Mouse (Mus musculus) MN1 (cell line): ENCODE results near the gene Olfr315.
"Not testable (repeated sequence)": the region's sequence is repeated elsewhere in the genome, so short reads cannot be mapped to it uniquely, and the experiment has no call there.

Experiments used
- DNase-seq: peaks from one replicate; pipeline ENCODE4 v3.0.0-alpha.2; 2016; ENCODE audit warnings: low spot score

Olfr315 gene

DNA sequence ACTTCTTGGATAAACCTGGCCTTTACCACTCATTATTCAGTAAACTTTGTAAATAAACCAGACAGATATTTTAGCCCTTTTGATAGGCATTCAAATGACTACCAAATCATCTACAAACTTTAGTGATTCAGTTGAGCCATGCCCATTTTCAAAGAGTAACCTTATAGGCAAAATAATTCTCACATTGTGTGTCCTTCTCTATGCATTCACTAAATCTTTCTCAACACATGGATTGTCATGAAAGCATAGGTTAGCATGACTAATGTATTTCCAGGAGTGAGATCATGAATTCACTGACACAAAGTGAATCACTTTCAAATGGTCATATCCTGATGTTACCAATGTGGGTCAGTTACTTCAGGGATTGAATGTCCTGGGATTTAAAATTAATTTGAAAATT, at the start of gene Olfr315:
TSS of gene Olfr315 (plus strand) at position 301 of the 400 bp plus-strand sequence.
- DNase-seq = no peak

DNA sequence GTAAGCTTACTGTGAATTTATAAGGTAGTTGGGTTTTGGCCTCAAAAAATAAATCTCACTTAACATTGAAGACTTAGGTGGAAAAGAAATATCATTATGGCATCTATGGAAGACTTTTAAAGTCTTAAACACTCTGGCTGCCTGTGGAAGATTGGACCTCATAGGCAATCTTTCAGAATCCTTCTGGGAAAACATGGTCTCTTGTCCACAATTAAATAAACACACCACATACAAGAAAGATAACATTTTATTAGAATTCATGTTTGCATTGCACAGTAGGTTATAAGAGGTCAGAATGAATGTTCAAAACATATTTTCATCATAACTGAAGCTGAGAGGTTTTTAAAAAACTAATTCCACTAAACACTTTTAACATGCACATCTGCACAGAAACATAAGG, 49.1 kb upstream of the Olfr315 start, which contains the start of gene Olfr318:
TSS of gene Olfr318 (minus strand) at position 101 of the 400 bp plus-strand sequence.
- DNase-seq = no peak

DNA sequence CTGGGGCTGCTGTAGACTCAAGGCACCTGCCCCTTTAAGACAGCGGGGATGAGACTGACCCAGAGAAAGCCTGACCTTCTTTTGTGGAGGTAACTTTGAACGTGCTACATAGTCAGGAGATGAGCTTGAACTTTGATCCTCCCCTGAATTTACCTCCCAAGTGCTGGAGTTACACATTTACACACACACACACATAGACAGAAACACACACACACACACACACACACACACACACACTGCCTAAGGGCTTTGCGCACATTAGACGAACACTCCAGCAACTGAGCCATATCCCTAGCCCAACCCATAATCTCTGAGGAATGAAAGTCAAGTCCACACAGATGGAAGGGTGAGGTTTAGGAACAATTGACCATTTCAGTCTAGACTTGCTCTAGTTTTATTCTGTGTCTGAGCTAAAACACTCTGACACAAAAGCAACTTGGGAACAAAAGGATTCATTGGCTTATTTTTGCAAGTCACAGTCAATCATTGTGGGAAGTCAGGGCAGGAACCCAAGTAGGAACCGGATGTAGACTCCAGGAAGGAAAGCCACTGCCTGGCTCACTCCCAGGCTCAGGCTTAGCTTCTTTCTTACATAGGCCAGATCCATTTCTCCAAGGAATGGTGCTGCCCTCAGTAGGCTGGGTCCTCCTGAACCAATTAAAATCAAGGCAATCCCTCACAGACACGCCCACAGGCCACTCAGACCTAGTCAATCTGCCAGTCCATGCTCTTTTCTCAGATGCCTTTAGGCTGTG, 44.9 kb upstream of the Olfr315 start:
- DNase-seq = not testable (repeated sequence)

DNA sequence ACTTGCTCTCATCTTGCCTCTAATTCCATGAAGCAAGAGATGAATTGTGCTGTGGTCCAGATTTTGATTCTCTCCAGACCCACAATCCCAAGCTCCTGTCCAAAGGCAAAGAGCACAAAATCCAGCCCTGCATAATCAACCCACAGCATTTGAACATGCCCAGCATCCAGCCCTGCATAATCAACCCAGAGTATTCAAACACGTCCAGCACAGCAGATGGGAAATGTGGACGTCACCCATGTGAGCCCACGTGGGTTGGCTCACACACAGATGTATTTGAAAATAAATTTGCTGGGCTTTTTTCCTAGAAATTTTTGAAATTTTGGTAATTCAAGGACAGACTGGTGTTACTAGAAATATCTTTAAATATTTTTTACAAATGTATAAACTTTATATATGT, 39.6 kb upstream of the Olfr315 start:
- DNase-seq = no peak

DNA sequence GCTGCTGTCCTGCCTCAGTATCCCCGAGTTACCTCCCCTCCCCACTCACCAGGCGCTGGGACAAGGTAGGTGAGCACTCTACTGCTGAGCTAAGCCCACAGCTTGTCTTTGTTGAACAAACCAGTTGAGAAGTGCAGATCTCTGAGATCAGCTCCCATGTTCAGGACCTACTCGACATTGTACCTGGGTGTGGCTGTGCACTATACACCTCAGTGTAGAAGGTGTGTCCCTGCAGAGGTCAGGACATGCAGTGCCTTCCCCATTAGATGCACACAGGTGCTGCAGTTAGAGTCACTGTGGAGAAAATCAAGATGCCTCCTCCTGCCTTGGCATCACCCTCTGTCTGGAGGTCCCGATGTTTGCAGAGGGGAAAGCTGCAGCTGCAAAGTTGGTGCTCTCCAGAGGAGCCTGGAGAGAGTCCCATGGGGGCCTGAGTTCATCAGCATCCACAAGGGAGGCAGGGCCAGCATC, 34.2 kb upstream of the Olfr315 start, which contains the start of gene Olfr317:
TSS of gene Olfr317 (minus strand) at position 421 of the 471 bp plus-strand sequence.
- DNase-seq = no peak

DNA sequence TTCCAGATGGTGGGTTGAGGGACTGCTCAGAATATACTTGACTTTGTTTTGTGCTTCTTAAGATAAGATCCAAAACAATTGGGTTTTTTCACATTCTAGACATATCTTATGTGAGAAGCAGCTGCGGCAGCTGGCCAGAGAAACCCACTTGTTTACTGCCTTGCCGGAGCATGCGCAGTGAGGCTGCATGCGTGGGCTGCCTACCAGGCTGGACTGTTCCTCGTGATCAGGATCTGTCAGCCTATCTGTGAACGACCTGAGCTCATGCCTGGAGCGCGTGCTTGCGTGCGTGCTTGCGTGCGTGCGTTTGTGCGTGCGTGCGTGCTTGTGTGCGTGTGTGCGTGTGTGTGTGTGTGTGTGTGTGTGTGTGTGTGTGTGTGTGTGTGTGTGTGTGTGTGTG, 21.9 kb upstream of the Olfr315 start:
- DNase-seq = not testable (repeated sequence)

DNA sequence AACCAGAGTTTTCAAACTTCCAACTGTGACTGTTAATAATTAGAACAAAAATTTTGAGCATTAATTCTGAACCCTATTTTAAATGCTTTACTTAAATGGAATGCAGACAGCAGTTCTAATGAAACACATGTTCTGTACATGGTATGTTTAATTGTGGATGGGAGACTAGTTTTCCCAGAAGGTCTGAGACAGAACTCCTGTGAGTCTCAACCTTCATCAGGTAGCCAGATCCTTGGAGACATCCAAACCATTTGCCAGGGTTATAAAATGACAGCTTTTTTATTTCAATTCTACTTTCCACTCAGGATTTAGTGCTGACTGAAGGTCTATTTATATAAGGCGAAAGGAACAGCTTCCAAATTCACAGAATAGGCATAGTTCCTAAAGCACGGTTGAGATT, 20.6 kb upstream of the Olfr315 start, which contains the start of gene Olfr316:
TSS of gene Olfr316 (plus strand) at position 301 of the 400 bp plus-strand sequence.
- no peak for DNase-seq

DNA sequence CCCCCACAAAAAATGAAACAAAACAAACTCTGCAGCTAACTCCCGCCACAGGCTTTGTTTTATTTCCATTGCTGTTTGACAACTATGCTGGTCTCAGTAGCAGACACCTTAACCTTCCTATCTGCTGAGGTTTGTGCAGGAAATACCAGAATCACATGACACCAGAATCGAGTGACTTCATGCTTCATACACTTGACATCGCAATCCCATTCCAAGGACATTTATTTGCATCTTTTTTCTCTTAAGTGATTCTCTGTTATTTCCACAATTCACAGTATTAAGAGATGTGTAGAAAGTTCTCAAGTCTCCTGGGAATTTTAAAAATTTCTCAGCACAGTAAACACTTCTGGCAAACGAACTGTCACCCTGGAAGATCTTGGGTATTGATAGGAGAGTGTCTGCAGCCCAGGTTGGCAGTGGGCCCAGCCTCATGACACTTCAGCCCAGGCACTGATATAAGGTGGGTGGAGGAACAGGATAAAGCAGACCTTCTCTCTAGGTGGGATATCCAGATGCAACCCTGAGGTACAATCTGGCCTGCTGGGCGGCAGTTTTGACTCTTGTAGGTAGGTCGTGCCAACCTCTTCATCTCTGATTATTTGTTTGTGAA, 9.6 kb downstream of the Olfr315 start, which contains the start of gene Olfr314:
TSS of gene Olfr314 (plus strand) at position 473 of the 610 bp plus-strand sequence.
- peak; percentile 18 for DNase-seq

DNA sequence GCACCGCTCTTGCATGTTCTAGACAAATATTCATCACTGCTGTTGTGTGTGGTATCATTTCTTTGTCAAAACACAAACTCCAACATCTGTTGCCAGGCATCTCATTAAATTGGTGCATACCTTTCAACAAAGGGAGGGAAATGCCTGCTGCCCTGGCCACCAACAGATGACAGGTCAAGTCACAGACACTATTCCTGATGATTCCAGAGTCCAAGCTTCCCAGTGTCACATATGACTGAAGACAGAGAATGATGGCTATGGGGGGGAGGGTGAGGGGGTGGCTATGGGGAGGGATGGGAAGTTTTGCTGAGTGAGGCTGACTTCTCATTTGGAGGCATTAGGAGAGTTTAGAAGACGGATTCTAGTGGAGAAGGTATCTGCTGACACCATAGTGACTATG, 11.2 kb downstream of the Olfr315 start:
- no peak for DNase-seq

DNA sequence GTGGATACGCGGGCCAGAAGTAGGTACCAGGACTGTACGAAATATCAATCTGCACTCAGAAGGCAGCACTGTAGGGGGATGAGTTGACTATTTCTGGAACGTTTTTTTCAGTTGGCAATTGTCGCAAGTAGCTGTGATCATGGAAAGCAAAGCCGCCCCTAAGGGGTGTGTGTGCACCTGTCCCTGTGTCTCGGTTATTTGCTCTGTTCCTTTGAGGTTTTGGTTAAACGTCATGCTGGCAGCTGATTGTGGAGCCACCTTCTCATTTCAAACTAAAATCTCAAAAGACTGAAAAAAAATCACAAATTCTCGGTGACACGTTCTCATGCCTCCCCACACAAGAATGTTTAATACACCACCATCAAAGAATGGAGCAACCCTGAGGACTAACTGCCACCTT, 14.7 kb downstream of the Olfr315 start:
- no peak for DNase-seq

DNA sequence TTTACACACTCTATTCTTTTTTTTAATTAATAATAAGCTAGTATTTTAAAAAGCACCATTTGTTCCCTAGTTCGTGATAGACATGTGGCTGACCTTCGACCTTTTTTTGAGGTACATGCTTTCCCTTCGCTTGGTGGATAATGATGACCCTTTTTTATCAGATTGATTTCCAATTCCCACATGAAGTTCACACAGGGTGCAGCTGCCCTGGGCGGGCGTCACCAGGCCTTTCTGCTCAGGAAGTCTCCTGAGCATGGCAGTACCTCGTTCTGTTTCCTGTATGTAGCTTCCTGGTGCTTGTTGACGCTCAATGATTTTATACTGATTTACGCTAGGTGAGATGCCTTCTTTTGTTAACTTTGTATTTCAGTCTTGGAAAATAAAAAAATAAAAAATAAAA, 15.4 kb downstream of the Olfr315 start:
- DNase-seq = no peak

DNA sequence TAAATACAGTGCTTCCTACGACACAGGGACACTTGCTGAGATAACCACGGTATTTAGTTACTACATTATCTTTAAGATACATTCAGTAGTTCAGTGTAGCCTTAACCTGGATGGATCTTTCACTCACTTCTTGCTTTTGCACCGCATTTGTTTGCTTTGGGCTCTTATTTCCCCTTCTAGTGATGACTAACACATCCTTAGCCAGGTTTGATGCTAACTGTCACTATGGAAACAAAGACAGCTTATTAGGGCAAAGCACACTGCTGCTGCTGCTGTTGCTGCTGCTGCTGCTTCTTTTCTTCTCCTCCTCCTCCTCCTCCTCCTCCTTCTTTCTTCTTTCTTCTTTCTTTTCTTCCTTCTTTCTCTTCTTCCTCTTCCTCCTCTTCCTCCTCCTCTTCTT, 16.5 kb downstream of the Olfr315 start:
- DNase-seq = no peak

DNA sequence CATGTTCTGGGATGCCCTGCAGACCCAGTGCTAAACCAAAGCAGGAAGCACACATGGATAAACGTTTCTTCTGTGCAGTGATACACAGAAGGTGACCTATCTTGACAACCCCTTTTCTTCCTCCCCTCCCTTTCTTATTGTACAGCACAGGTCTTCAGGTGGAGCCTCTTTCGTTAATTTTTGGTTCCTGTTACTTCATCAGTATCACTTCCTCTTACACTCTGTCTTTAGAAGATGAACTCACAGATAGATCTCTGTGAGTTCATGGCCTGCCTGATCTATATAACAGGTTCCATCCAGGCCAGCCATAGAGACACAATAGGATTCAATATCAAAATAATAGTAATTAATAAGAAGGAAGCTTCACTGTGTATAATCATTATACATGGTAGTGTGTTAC, 17.1 kb downstream of the Olfr315 start:
- DNase-seq = no peak

DNA sequence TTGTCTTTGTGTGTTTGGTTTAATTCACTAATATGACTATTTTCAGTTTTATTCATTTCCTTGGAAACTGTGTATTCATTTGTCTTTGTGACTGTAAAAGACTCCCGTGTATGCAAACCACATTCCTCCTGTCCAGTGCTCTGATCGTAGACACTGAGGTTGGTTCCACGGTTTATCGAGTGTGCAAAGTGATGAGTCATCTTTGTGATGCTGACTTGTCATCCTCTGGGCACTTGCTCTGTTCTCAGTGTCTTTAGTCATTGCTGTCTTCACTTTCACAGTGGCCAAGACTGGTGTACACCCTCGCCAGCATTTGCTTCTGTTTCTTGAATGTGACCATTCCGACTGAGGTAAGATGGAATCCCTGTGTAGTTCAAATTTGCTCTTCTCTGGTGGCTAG, 17.7 kb downstream of the Olfr315 start:
- no peak for DNase-seq

DNA sequence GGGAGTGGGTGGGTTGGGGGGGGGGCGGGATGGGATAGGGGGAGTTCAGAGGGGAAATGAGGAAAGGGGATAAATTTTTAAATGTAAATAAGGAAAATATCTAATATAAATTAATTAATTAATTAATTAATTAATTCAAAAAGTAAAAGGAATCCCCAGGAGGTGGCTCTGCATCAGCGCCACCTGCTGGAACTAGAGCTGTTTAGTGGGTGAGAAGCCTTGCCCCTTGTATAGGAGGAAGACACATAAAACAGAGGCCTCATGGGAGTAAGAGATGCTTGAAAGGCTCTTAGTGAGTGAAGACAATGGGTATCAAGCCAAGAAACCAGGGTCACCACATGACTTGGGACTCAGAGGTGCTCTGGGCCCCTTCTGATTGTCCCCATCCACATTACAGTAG, 22.9 kb downstream of the Olfr315 start:
- DNase-seq = no peak

DNA sequence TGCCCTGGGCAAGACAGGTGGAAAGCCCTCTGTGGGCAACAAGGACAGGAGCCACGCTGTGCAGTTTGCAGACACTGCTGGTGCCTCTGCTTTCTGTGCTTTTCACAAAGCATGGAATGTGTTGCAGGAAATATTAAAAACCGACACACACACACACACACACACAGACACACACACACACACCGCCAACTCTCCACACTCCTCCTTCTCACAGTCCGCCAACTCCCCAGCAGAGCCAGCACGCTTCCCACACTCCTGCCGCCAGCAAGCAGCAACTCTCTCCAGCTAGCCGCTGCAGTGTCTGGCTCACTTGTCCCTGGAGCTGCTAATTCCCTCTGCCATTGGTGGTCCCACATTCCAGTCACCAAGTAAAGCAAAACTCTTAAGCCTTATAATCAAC, 23.9 kb downstream of the Olfr315 start:
- DNase-seq = no peak

DNA sequence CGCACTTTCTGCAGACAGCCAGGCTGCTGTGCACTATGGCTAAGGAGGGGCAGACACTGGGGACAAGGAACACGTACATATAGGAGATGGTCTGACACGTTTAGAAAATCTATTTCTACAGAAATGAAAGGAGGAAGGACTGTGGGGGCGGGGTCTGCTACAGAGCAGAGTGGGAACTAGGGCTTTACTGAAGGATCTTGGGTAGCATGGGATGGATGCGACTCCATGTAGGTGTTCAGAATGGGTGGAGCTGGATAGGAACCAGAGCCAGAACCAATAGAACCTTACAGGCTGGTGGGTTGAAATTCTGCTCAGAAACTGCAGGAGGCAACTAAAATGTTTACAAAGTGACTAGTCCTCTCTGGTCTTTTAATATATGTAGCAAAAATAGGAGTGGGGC, 26.8 kb downstream of the Olfr315 start:
- DNase-seq = no peak

DNA sequence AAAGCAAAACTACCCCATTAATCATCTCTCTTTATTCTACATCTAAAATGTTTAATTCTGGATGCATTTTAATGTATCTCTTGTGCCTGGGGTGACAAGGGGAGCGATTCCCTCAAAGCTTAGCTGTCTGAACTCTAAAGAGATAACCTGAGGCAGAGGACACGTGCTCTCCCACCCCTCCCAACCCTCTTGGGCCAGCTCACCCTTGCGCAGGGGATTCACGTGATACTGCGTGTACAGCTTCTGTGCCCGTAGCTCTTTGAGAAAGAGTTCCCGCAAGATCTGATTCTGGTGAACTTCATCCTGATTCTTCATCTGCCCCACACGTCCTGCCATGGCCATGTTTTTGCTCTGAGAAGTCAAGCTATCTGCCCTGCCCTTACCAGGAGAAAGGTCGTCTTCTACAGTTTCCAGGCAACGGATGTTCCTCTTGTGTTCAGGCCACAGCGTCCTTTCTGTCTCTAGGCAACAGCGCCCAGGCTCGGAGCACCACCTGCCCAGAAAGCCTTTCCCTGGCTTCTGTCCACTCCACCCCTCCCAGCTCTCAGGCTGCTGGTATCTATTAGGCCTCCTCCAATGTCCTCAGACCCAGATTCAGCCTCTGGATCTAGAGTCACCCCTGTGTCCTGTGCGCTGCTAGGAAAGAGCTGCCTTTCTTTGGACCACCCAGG, 28.7 kb downstream of the Olfr315 start, which contains the start of gene Fam183b:
TSS of gene Fam183b (minus strand) at position 403 of the 671 bp plus-strand sequence.
- no peak for DNase-seq

DNA sequence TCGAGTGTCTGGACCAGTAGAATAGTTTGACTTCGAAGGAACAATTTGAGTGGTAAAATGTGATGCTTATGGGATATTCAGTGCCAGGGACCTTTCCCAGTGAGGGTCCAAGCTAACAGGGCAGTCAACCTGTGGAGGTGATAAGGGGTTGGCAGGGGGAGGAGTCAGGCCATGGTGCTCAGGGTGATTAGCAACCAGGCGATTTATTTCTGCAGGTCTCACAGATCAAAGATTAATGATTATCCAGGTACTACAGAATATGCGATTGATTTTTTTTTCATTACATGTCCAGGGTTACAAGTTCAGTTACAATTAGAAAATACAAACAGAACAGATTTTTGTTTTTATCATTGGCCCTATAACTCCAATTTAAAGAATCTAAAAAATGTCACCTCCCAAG, 30.9 kb downstream of the Olfr315 start:
- DNase-seq = no peak

DNA sequence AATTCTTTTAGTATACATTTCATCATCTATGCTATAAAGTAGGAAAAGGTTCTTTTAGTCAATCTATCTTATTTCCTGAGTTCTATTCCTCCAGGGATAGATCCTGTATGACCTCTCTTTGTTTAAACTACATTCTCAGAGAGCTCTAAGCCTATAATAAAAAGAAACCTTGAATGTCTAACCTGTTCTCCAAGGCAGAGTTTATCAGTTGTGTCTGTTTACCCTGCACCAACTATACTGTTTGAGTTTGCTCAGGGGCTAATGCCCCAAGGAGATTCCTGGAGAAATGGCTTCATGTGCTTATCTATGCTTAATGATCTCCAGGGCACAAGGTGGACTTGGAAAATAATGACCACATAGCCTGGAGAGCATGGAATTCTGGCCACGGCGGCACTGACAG, 31.4 kb downstream of the Olfr315 start:
- DNase-seq = no peak

DNA sequence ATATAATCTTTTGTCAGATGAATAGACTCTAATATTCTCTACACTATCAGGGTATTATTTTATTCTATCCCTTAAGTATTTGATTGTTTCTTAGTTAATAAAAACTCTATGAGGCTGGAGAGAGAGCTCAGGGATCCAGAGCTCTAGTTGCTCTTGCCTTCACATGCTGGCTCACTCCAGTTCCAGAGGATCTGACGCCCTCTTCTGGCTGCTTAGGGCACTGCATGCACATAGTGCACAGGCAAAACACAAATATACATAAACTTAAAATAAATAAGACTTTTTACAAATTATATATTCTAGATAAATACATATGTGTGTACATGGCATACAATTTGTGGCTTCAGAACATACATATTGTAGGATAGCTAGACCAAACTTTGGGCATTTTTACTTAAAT, 39.0 kb downstream of the Olfr315 start:
- DNase-seq = no peak

DNA sequence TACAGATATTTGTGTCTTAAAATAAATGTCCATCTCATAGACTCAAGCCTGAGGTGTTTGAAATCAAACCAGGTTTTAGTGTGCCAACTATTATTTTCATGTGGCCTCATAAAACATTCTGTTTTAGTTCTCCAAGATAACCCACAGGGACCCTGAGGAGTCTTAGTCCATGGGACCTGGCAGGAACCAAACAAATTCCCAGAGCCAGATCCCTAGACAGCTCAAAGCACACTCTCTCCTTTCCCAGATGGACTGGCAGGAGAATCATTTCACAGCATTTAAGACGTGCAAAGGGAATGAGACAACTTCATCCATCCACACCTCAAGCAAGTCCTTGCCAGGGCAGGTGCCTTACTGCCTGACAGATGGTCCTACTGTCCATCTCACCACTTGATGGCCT, 41.7 kb downstream of the Olfr315 start, which contains the start of gene Olfr313:
TSS of gene Olfr313 (plus strand) at position 301 of the 400 bp plus-strand sequence.
- DNase-seq = not testable (repeated sequence)

DNA sequence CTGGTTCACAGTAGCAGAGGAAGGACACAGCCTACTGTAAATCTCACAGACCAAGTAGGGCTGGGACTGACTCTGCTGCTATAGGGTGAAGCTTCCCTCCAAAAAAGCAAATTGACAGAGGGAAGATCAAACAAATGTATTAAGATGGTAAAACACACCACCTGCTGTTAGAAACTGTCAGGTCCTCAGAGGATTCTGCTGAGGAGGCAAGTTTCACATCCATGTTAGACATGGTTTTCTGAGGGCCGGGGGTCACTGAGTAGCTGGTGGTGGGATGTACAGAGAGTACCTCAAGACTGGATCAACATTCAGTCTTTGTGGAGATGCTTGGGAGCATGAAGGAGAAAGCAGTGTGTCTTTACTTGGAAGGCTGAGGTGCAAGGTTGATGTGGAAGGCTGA, 42.7 kb downstream of the Olfr315 start:
- DNase-seq = no peak
